Mouse (Mus musculus) limb, embryonic 10.5 days (tissue): ENCODE data around the gene Gen1. TPM values are rescaled to one million over a fixed set of nuclear protein-coding genes. Genes with fewer than 3 reads are reported as not detected.
A peak's percentile ranks its signal among the peaks of the same experiment; 100 is the strongest.

Experiments
- DNase-seq: peaks from one replicate; pipeline ENCODE4 v3.0.0-alpha.2; 2017; ENCODE audit warnings: low spot score
- H3K27ac ChIP-seq: fragments of 300-500 bp; sonication (generic); 2 replicates; pipeline ENCODE4 v1.5.1; 2016; ENCODE audit warnings: mild to moderate bottlenecking
- H3K27me3 ChIP-seq: fragments of 300-500 bp; sonication (generic); 2 replicates; pipeline ENCODE4 v1.6.1; 2016; ENCODE audit warnings: low read depth, mild to moderate bottlenecking; ENCODE audit not compliant: poor library complexity, severe bottlenecking
- H3K36me3 ChIP-seq: fragments of 300-500 bp; sonication (generic); 2 replicates; pipeline ENCODE4 v1.6.1; 2016; ENCODE audit warnings: mild to moderate bottlenecking, moderate library complexity
- H3K4me1 ChIP-seq: fragments of 300-500 bp; sonication (generic); 2 replicates; pipeline ENCODE4 v1.6.1; 2016
- H3K4me3 ChIP-seq: fragments of 300-500 bp; sonication (generic); 2 replicates; pipeline ENCODE4 v1.5.1; 2016; ENCODE audit warnings: mild to moderate bottlenecking, moderate library complexity
- H3K9me3 ChIP-seq: fragments of 300-500 bp; sonication (generic); replicated peaks from 2 replicates; pipeline ENCODE4 v1.6.1; 2016; ENCODE audit warnings: mild to moderate bottlenecking
- WGBS: fragments of 180-500 bp; shearing (Covaris S2); methylation state at CpG from one replicate; pipeline ENCODE4 v1.1.7; 2016; 5-methylcytosine and 5-hydroxymethylcytosine counted together
- polyA plus RNA-seq: library from polyadenylated mRNA; unstranded; fragments of >200 nt; fragmentation: Nextera tagmentation; extraction: Ambion mirVana; gene quantifications from 2 replicates; pipeline ENCODE4 v1.2.1, GENCODE M21; 2016

Gene Gen1
- polyA plus RNA-seq, 1 experiment from 2014 or later, result 21.9 TPM

GRCm38 (mm10) chr12:11266282-11266985, 833 bp upstream of the Gen1 start:
- under 1% methylated on average over 51 of the region's 51 CpGs for WGBS
- DNase-seq, result no peak

GRCm38 (mm10) chr12:11264895-11265294, 706 bp downstream of the Gen1 start:
- H3K4me3 ChIP-seq, result peak overlapping the region; percentile 92
- peak; percentile 38 for DNase-seq
- no peaks in the 10 kb centered on the region for H3K27me3 ChIP-seq
- H3K9me3 ChIP-seq, result no peaks in the 10 kb centered on the region
- WGBS, result 3% methylated on average over 13 of the region's 13 CpGs
- peaks cover 30% of the 10 kb centered on the region for H3K4me1 ChIP-seq
- 0 out of 2 replicates have a peak, but pooled peaks cover 4% of the 10 kb centered on the region for H3K36me3 ChIP-seq
- peak overlapping the region; percentile 98 for H3K27ac ChIP-seq

More at GRCm38 (mm10) chr12:11266282-11266985, 833 bp upstream of the Gen1 start:
- Histone ChIP-seq H3K27me3 (no peaks in the 10 kb centered on the region), H3K9me3 (no peaks in the 10 kb centered on the region), H3K4me3 (peak overlapping the region; percentile 92), H3K36me3 (peaks cover 8% of the 10 kb centered on the region; the same call in 1 of the 2 replicates), H3K4me1 (peaks cover 30% of the 10 kb centered on the region), H3K27ac (peak overlapping the region; percentile 98)

GRCm38 (mm10) chr12:11250322-11250721, 15.3 kb downstream of the Gen1 start:
- no peaks in the 10 kb centered on the region for H3K4me1 ChIP-seq
- no peak for DNase-seq
- H3K27ac ChIP-seq, result no peak overlapping the region
- no peaks in the 10 kb centered on the region for H3K9me3 ChIP-seq
- 80% methylated on average over 3 of the region's 3 CpGs for WGBS
- peaks cover 81% of the 10 kb centered on the region for H3K36me3 ChIP-seq
- no peaks in the 10 kb centered on the region for H3K27me3 ChIP-seq
- H3K4me3 ChIP-seq, result no peak overlapping the region

GRCm38 (mm10) chr12:11247460-11247859, 18.1 kb downstream of the Gen1 start:
- Histone ChIP-seq H3K4me3 (no peak overlapping the region), H3K36me3 (peaks cover 79% of the 10 kb centered on the region), H3K9me3 (no peaks in the 10 kb centered on the region), H3K27ac (no peak overlapping the region), H3K27me3 (no peaks in the 10 kb centered on the region), H3K4me1 (no peaks in the 10 kb centered on the region)
- 98% methylated on average over 1 of the region's 1 CpGs for WGBS
- no peak for DNase-seq

GRCm38 (mm10) chr12:11235996-11236395, 29.6 kb downstream of the Gen1 start:
- Histone ChIP-seq H3K36me3 (peaks cover 26% of the 10 kb centered on the region), H3K27ac (no peak overlapping the region), H3K9me3 (no peaks in the 10 kb centered on the region), H3K4me3 (no peak overlapping the region), H3K4me1 (no peaks in the 10 kb centered on the region), H3K27me3 (no peaks in the 10 kb centered on the region)
- 91% methylated on average over 2 of the region's 2 CpGs for WGBS
- DNase-seq, result no peak

- 86% methylated on average over 2 of the region's 2 CpGs for WGBS
- Histone ChIP-seq H3K9me3 (no peaks in the 10 kb centered on the region), H3K4me3 (no peak overlapping the region), H3K27me3 (no peaks in the 10 kb centered on the region), H3K27ac (no peak overlapping the region), H3K4me1 (no peaks in the 10 kb centered on the region), H3K36me3 (no peaks in the 10 kb centered on the region)
- DNase-seq, result no peak
Observed at GRCm38 (mm10) chr12:11230267-11230666, 35.3 kb downstream of the Gen1 start.

GRCm38 (mm10) chr12:11226529-11227268, 38.9 kb downstream of the Gen1 start:
- no peak for DNase-seq
- Histone ChIP-seq H3K4me1 (peaks cover 17% of the 10 kb centered on the region), H3K9me3 (no peaks in the 10 kb centered on the region), H3K27ac (no peak overlapping the region), H3K36me3 (no peaks in the 10 kb centered on the region), H3K27me3 (no peaks in the 10 kb centered on the region), H3K4me3 (no peak overlapping the region)
- 64% methylated on average over 5 of the region's 5 CpGs for WGBS

- WGBS, result 31% methylated on average over 1 of the region's 1 CpGs
- H3K27ac ChIP-seq, result no peak overlapping the region
- H3K27me3 ChIP-seq, result no peaks in the 10 kb centered on the region
- DNase-seq, result no peak
- no peaks in the 10 kb centered on the region for H3K9me3 ChIP-seq
- H3K4me3 ChIP-seq, result no peak overlapping the region
- no peaks in the 10 kb centered on the region for H3K36me3 ChIP-seq
- H3K4me1 ChIP-seq, result peaks cover 22% of the 10 kb centered on the region
Observed at GRCm38 (mm10) chr12:11226123-11226522, 39.5 kb downstream of the Gen1 start.

- peaks cover 27% of the 10 kb centered on the region for H3K4me1 ChIP-seq
- no peaks in the 10 kb centered on the region for H3K9me3 ChIP-seq
- no peaks in the 10 kb centered on the region for H3K27me3 ChIP-seq
- no peak overlapping the region for H3K4me3 ChIP-seq
- WGBS, result 12% methylated on average over 5 of the region's 5 CpGs
- no peaks in the 10 kb centered on the region for H3K36me3 ChIP-seq
- 0 out of 2 replicates have a peak overlapping the region, but pooled peaks have one; percentile 50 for H3K27ac ChIP-seq
- DNase-seq, result no peak
Observed at GRCm38 (mm10) chr12:11224722-11225121, 40.9 kb downstream of the Gen1 start.

GRCm38 (mm10) chr12:11223090-11223489, 42.5 kb downstream of the Gen1 start:
- Histone ChIP-seq H3K27ac (0 out of 2 replicates have a peak overlapping the region, but pooled peaks have one; percentile 88), H3K4me1 (peaks cover 36% of the 10 kb centered on the region), H3K4me3 (no peak overlapping the region), H3K9me3 (no peaks in the 10 kb centered on the region), H3K27me3 (no peaks in the 10 kb centered on the region), H3K36me3 (no peaks in the 10 kb centered on the region)
- DNase-seq, result no peak
- WGBS, result 87% methylated on average over 10 of the region's 10 CpGs

GRCm38 (mm10) chr12:11222566-11222965, 43.0 kb downstream of the Gen1 start:
- WGBS, result 71% methylated on average over 3 of the region's 3 CpGs
- Histone ChIP-seq H3K4me3 (no peak overlapping the region), H3K27ac (peak overlapping the region; percentile 88), H3K27me3 (no peaks in the 10 kb centered on the region), H3K9me3 (no peaks in the 10 kb centered on the region), H3K36me3 (no peaks in the 10 kb centered on the region), H3K4me1 (peaks cover 41% of the 10 kb centered on the region)
- no peak for DNase-seq

- H3K27me3 ChIP-seq, result no peaks in the 10 kb centered on the region
- DNase-seq, result peak; percentile 79
Observed at GRCm38 (mm10) chr12:11221524-11222330, 43.9 kb downstream of the Gen1 start.

More at GRCm38 (mm10) chr12:11221524-11222330, 43.9 kb downstream of the Gen1 start:
- H3K4me3 ChIP-seq, result no peak overlapping the region; the same call in 1 of the 2 replicates
- 46% methylated on average over 20 of the region's 20 CpGs for WGBS
- no peaks in the 10 kb centered on the region for H3K36me3 ChIP-seq
- peak overlapping the region; percentile 88 for H3K27ac ChIP-seq
- H3K4me1 ChIP-seq, result peaks cover 44% of the 10 kb centered on the region
- H3K9me3 ChIP-seq, result no peaks in the 10 kb centered on the region
